Mouse (Mus musculus) thymus, adult 18-20 months (tissue): ENCODE measurements around the gene Zfp384.

Experiments used
- DNase-seq, 2 experiments: peaks; one replicate each; pipeline ENCODE4 v3.0.0; 2022; ENCODE audit warnings: mixed read lengths in 2 of 2

Gene Zfp384

GRCm38 (mm10) chr6:125084424-125084823, 75.5 kb downstream of the Zfp384 start:
- no peak for DNase-seq
